8 mouse cellular contexts compared by ENCODE assay signal in the genomic region with DNA sequence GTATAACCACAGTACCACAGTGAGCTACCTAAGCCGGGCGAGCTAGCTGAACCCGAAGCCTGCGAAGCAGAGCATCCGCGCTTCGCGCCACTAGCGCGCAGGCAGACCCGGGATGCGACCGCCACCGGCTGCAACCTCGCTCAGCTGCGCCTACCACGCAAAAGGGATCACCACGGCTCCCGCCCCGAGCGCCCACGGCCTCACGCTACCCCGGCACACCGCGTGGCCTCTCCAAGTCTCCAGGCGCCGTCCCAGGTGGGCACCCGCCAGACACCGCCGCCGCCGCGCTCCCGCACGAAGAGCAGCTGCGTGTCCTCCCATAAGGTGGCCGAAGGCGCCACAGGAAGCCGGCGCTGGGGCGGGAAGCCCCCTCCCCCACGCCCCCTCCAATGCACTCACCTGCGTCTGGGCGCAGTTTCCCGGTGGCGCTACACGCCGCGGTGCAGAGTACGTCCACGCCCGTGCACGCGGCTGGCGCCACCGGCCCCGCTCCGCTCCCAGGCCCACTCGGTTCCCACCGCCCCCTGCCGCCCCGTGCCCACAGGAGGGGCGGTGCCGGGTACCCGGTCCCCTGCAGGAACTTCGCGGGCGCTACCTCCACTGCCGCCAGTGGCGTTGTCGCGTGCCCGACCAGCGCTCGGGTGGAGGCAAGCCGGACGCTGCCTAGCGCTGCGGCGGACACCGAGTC. TPM values are rescaled to one million over a fixed set of nuclear protein-coding genes. Genes with fewer than 3 reads are reported as not detected.
DNase-seq lines count a peak whose midpoint lies in the region; ATAC-seq and TF ChIP-seq lines count a peak whose summit lies in the region.

No protein-coding gene starts in this region.

- H3K4me2 ChIP-seq in kidney, embryonic 14.5 days (replicated peaks; ENCODE audit: low read depth, low read length): peak overlapping the region; percentile 98
- H3K4me2 ChIP-seq in forebrain, embryonic 12.5 days: peak overlapping the region; percentile 98
- peak overlapping the region; percentile 78 for H3K4me2 ChIP-seq in midbrain, postnatal 0 days (ENCODE audit: low read depth, low read length, poor library complexity, severe bottlenecking)

- TF ChIP-seq CTCF in left cerebral cortex, adult 2 months (IDR thresholded peaks at IDR 0.05): no peak
- no peak; the same call in 1 of the 2 replicates for TF ChIP-seq CTCF in midbrain, postnatal 0 days (IDR thresholded peaks at IDR 0.05)

- no peak for DNase-seq in kidney, adult 9 months
- peak; percentile 38 for DNase-seq in cerebellum, adult 11 months
- peak; percentile 60 to 69 for DNase-seq in left cerebral cortex, adult 2 months (ENCODE audit: extremely low spot score in 1 of 2, low spot score in 2 of 2)
- DNase-seq in midbrain, postnatal 0 days (ENCODE audit: low spot score): no peak
- DNase-seq in B cell, adult 2 months: no peak

- peak; percentile 48 for ATAC-seq in kidney, embryonic 14.5 days (ENCODE audit: low FRiP score, low TSS enrichment)
- ATAC-seq in forebrain, embryonic 12.5 days (ENCODE audit: low FRiP score): peak; percentile 55
- ATAC-seq in midbrain, postnatal 0 days (ENCODE audit: low FRiP score): peak; percentile 59
- no peak for ATAC-seq in monocyte, adult 5-6 weeks (replicated peaks; ENCODE audit: insufficient number of reproducible peaks, low FRiP score, low TSS enrichment, poor library complexity, severe bottlenecking)

- H3K4me3 ChIP-seq in kidney, embryonic 14.5 days (ENCODE audit: low read length): peak overlapping the region; percentile 64
- peak overlapping the region; percentile 72 for H3K4me3 ChIP-seq in forebrain, embryonic 12.5 days (replicated peaks)
- peak overlapping the region; percentile 78 for H3K4me3 ChIP-seq in left cerebral cortex, adult 2 months
- H3K4me3 ChIP-seq in midbrain, postnatal 0 days (ENCODE audit: low read depth, low read length): peak overlapping the region; percentile 88

- peak overlapping the region; percentile 56 for H3K9ac ChIP-seq in kidney, embryonic 14.5 days (ENCODE audit: low read depth, low read length)
- H3K9ac ChIP-seq in forebrain, embryonic 12.5 days: peak overlapping the region; percentile 78
- peak overlapping the region; percentile 78 for H3K9ac ChIP-seq in midbrain, postnatal 0 days (replicated peaks; ENCODE audit: low read length, poor library complexity, severe bottlenecking)

- 1% methylated on average over 52 of the region's 82 CpGs for whole genome bisulfite sequencing in kidney, embryonic 14.5 days
- under 1% methylated on average over 79 of the region's 82 CpGs for WGBS in forebrain, embryonic 12.5 days
- 2% methylated on average over 59 of the region's 82 CpGs for WGBS in midbrain, postnatal 0 days

- H3K36me3 ChIP-seq in kidney, embryonic 14.5 days (ENCODE audit: control insufficient read depth, insufficient read depth, low read length): no peaks in the 10 kb centered on the region
- no peaks in the 10 kb centered on the region for H3K36me3 ChIP-seq in forebrain, embryonic 12.5 days (replicated peaks)
- no peaks in the 10 kb centered on the region for H3K36me3 ChIP-seq in midbrain, postnatal 0 days (ENCODE audit: insufficient read depth, low read length)

- H3K9me3 ChIP-seq in kidney, embryonic 14.5 days (ENCODE audit: control insufficient read depth, low read length): no peaks in the 10 kb centered on the region
- no peaks in the 10 kb centered on the region for H3K9me3 ChIP-seq in forebrain, embryonic 12.5 days
- H3K9me3 ChIP-seq in midbrain, postnatal 0 days (ENCODE audit: low read length): no peaks in the 10 kb centered on the region

- peaks cover 13% of the 10 kb centered on the region; the same call in 1 of the 2 replicates for H3K4me1 ChIP-seq in kidney, embryonic 14.5 days (ENCODE audit: control insufficient read depth, insufficient read depth, low read length)
- peaks cover 47% of the 10 kb centered on the region for H3K4me1 ChIP-seq in forebrain, embryonic 12.5 days
- H3K4me1 ChIP-seq in midbrain, postnatal 0 days (ENCODE audit: insufficient read depth, low read length): peaks cover 2% of the 10 kb centered on the region; the same call in 1 of the 2 replicates

- intact Hi-C loops in left cerebral cortex, adult 2 months (cut with DNase I): loop anchor here (5.0 to 10.0 kb wide), 5 partner anchors 79 to 1196 kb away; no protein-coding TSS in a partner anchor

- H3K27me3 ChIP-seq in kidney, embryonic 14.5 days (ENCODE audit: control insufficient read depth, insufficient read depth, low read length): peaks cover 59% of the 10 kb centered on the region
- H3K27me3 ChIP-seq in forebrain, embryonic 12.5 days: peaks cover 12% of the 10 kb centered on the region
- no peaks in the 10 kb centered on the region for H3K27me3 ChIP-seq in midbrain, postnatal 0 days (ENCODE audit: insufficient read depth, low read length)

- H3K27ac ChIP-seq in kidney, embryonic 14.5 days (ENCODE audit: low read depth, low read length): no peak overlapping the region
- peak overlapping the region; percentile 65 for H3K27ac ChIP-seq in forebrain, embryonic 12.5 days
- H3K27ac ChIP-seq in left cerebral cortex, adult 2 months: peak overlapping the region; percentile 89
- H3K27ac ChIP-seq in midbrain, postnatal 0 days (ENCODE audit: low read depth, low read length): peak overlapping the region; percentile 77

RNA-seq across cellular contexts. Expression of a gene that starts 29.3 kb away (rescaled TPM):
- polyA plus RNA-seq in kidney, embryonic 14.5 days (2014; fragmentation: Nextera tagmentation; extraction: Ambion mirVana): 2.7 and 3.7 TPM in 2 replicates
- 94.7 and 103 TPM in 2 replicates for polyA plus RNA-seq in forebrain, embryonic 12.5 days (2016; fragmentation: Nextera tagmentation; extraction: Ambion mirVana)
- 100 to 1,000 TPM; 104 to 114 TPM for total RNA-seq in left cerebral cortex, adult 2 months (2021)
- total RNA-seq in midbrain, postnatal 0 days (2014; rRNA removed): 80.6 and 96.6 TPM in 2 replicates
- 100.0 and 107 TPM in 2 replicates for polyA plus RNA-seq in midbrain, postnatal 0 days (2015; fragmentation: Nextera tagmentation; extraction: Ambion mirVana)
- not detected in 3 replicates for total RNA-seq in monocyte, adult 5-6 weeks (2017)

Comparison
In these comparisons a context has a peak if more than half of its experiments do, and no peak if none do; other contexts are left out.
1. DNase-seq: peak in cerebellum, adult 11 months (single experiment) and left cerebral cortex, adult 2 months (2 of 2); none in kidney, adult 9 months (single experiment), midbrain, postnatal 0 days (single experiment) and B cell, adult 2 months (0 of 2).
2. RNA of a gene that starts 29.3 kb away (total RNA-seq): 104 to 114 TPM in left cerebral cortex, adult 2 months and 80.6 to 96.6 TPM in midbrain, postnatal 0 days; not detected in monocyte, adult 5-6 weeks; every median in the first group is over 10 times any median in the second.
3. Peak in every context shown above with its lines, with median percentiles within 50 percentile points of each other: H3K4me2 ChIP-seq, H3K4me3 ChIP-seq and H3K9ac ChIP-seq.